ENCODE assay signal across 7 mouse cellular contexts in genomic region chr2:11513057-11513967, GRCm38 (mm10). TPM values are rescaled to one million over a fixed set of nuclear protein-coding genes. Genes with fewer than 3 reads are reported as not detected.
DNase-seq lines count a peak whose midpoint lies in the region; ATAC-seq and TF ChIP-seq lines count a peak whose summit lies in the region.

No protein-coding gene starts in this region.

- H3K4me1 ChIP-seq in spleen, adult 2 months (ENCODE audit: control insufficient read depth, insufficient read depth, insufficient read length): 0 out of 2 replicates have a peak, but pooled peaks cover 3% of the 10 kb centered on the region
- no peaks in the 10 kb centered on the region for H3K4me1 ChIP-seq in neural tube, embryonic 15.5 days

- no peak for TF ChIP-seq POLR2A in spleen, adult 2 months (IDR thresholded peaks at IDR 0.05; ENCODE audit: low read depth, low read length)

- peak overlapping the region; percentile 26 for H3K27ac ChIP-seq in spleen, adult 2 months (ENCODE audit: insufficient read depth, low read length)
- no peak overlapping the region for H3K27ac ChIP-seq in neural tube, embryonic 15.5 days (replicated peaks)

- H3K9me3 ChIP-seq in neural tube, embryonic 15.5 days (replicated peaks): no peaks in the 10 kb centered on the region

- H3K4me2 ChIP-seq in neural tube, embryonic 15.5 days: no peak overlapping the region

- H3K36me3 ChIP-seq in spleen, adult 2 months (ENCODE audit: control insufficient read depth, insufficient read depth, low read length): no peaks in the 10 kb centered on the region
- no peaks in the 10 kb centered on the region for H3K36me3 ChIP-seq in neural tube, embryonic 15.5 days

- H3K9ac ChIP-seq in neural tube, embryonic 15.5 days (replicated peaks): no peak overlapping the region

- no peak overlapping the region for H3K4me3 ChIP-seq in spleen, adult 2 months (ENCODE audit: extremely low read depth, insufficient read depth, insufficient read length)
- H3K4me3 ChIP-seq in neural tube, embryonic 15.5 days (replicated peaks): no peak overlapping the region

- peak; percentile 49 to 70; a peak in 2 of 4 replicates for ATAC-seq in hematopoietic stem cell, adult 5-6 weeks (replicated peaks in 1 of 2; ENCODE audit: insufficient read depth in 1 of 2, low FRiP score in 2 of 2, low TSS enrichment in 1 of 2, low read depth in 1 of 2, poor library complexity in 2 of 2, severe bottlenecking in 2 of 2)
- no peak; the same call in 1 of the 2 replicates for ATAC-seq in neural tube, embryonic 15.5 days (ENCODE audit: low FRiP score)

- WGBS in spleen, adult 2 months: 77% methylated on average over 18 of the region's 18 CpGs
- WGBS in neural tube, embryonic 15.5 days: 77% methylated on average over 18 of the region's 18 CpGs

- TF ChIP-seq CTCF in spleen, adult 2 months (IDR thresholded peaks at IDR 0.05; ENCODE audit: extremely low read depth, insufficient read depth, insufficient read length, insufficient replicate concordance): no peak

- no peaks in the 10 kb centered on the region for H3K27me3 ChIP-seq in spleen, adult 2 months (ENCODE audit: control insufficient read depth, insufficient read depth, low read length)
- no peaks in the 10 kb centered on the region for H3K27me3 ChIP-seq in neural tube, embryonic 15.5 days (replicated peaks)

- DNase-seq in spleen, adult 2 months (ENCODE audit: low read depth in 1 of 2, low spot score in 2 of 2): no peak
- DNase-seq in spleen, postnatal 14 days (ENCODE audit: low spot score in 2 of 2): no peak
- peak; percentile 49 for DNase-seq in fibroblast of lung, adult 2 months (ENCODE audit: low read depth)
- peak; percentile 79 for DNase-seq in lung, postnatal 25 days (ENCODE audit: low spot score)
- no peak for DNase-seq in thymus, postnatal 4 days

RNA-seq across cellular contexts. Expression of gene Pfkfb3, which starts 40.6 kb away (rescaled TPM):
- polyA plus RNA-seq in spleen, adult 2 months (2012; rRNA removed): 20.6 and 22.0 TPM in 2 replicates
- 22.7 and 38.3 TPM in 2 replicates for total RNA-seq in hematopoietic stem cell, adult 5-6 weeks (2017)
- 26.5 and 29.8 TPM in 2 replicates for polyA plus RNA-seq in neural tube, embryonic 15.5 days (2015; fragmentation: Nextera tagmentation; extraction: Ambion mirVana)

Comparison
In these comparisons a context has a peak if more than half of its experiments do, and no peak if none do; other contexts are left out.
1. DNase-seq: peak in fibroblast of lung, adult 2 months (single experiment) and lung, postnatal 25 days (single experiment); none in spleen, adult 2 months (0 of 2), spleen, postnatal 14 days (0 of 2) and thymus, postnatal 4 days (single experiment).